Mouse (Mus musculus) gastrocnemius, postnatal 14 days (tissue): Measurements from ENCODE around the gene Tmem151a. TPM values are rescaled to one million over a fixed set of nuclear protein-coding genes. Genes with fewer than 3 reads are reported as not detected.
"Not testable (repeated sequence)": the region's sequence is repeated elsewhere in the genome, so short reads cannot be mapped to it uniquely, and the experiment has no call there.

Experiments
- DNase-seq: peaks from one replicate; pipeline ENCODE4 v3.0.0; 2021; ENCODE audit warnings: mixed read lengths
- intact Hi-C: fragments of 180-260 bp; cut with DNase I; formaldehyde crosslinking; loops from one replicate; pipeline ENCODE4 v1.15.1; 2025; ENCODE audit warnings: low total_unique reads
- total RNA-seq, 2 experiments: library from RNA; stranded (reverse); gene quantifications; 2 replicates each; pipeline ENCODE4 v1.2.3; 2021

Gene Tmem151a
- total RNA-seq, 2 experiments from 2014 or later, result 0.16 to 0.69 TPM

DNA sequence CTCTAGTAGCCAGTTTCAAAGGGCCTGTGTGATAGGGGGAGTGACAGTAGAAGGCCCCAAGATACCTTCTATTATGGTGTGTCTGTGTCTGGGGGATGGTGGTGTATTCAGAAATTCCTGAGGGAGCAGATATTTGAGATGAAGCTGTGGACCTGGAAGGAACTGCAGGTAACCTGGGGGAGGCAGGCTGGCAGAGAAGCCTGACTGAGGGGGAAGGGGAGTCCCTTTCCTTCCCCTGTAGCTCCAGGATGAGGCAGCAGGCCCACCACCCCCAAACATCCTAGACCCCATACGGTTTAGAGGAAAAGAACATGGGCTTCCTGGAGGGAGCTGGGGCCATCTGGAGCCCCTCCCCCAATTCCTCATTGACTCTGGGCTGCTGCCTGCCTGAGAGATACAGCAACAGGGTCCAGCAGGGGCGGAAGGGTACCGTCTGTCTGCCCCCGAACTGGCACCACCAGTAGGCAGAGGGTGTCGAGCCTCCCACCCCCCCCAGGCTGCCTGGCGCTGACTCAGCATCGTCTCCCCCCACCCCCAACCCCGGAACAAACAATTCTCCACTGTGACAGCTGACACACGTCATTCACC, 10.7 kb upstream of the Tmem151a start:
- intact Hi-C loops, result no loop called here
- DNase-seq, result no peak

DNA sequence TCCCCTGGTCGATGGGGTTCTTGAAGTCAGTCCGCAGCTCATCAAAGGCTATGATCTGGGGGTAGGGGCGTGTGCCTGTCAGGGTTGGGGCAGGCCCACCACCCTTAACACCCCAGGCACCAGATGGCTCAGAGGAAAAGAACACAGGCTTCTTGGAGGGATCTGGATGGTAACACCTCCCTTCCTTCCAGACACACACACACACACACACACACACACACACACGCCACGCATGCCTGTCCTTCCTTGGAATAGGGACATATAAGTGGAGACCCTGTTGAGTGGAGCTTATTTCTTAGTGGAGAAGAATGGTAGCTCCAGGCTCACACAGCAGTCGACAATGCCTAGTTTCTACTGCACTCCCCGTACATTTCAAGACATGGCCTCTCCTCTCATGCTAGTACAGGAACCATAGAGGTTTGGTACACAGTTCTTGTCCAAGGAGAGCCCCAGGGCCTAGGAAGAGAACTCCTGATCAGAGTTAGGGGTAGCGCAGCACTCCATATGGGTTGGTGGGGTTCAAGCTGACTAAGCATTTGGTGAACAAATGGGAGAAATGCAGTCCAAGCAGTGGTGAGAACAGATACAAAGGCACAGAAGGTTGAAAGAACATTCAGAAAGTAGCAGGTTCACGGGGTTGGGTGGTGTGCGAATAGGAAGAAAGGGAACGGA, 9.6 kb upstream of the Tmem151a start:
- intact Hi-C loops, result loop anchor here (5.0 kb wide), 1 partner anchor 42 kb away; no protein-coding TSS in a partner anchor
- no peak for DNase-seq

DNA sequence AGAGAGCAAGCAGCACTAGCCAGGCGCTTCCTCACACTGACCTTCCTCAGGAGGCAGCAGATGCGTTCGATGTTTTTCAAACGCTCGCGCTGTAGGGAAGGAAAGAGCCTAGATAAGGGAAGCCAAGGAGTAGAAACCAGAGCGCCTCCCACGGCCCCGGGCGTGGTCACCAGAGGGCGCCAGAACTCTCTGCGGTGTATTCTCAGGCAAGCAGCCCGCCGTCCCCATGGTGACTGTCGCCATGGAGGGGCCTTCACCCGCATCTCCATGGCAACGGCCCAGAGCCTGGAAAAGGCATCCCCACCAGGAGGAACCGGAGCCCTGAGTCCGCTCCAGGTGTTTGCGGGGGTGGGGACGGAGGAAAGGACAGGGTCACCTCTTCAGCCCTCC, 8.9 kb upstream of the Tmem151a start:
- intact Hi-C loops, result loop anchor here (5.0 kb wide), 1 partner anchor 43 kb away; no protein-coding TSS in a partner anchor
- peak; percentile 89 for DNase-seq

GRCm38 (mm10) chr19:5093481-5094242, 8.3 kb upstream of the Tmem151a start:
- intact Hi-C loops, result loop anchor here (5.0 kb wide), 1 partner anchor 44 kb away; no protein-coding TSS in a partner anchor
- DNase-seq, result no peak

- intact Hi-C loops, result loop anchor here (5.0 kb wide), 1 partner anchor 45 kb away; no protein-coding TSS in a partner anchor
- DNase-seq, result no peak
Measured at GRCm38 (mm10) chr19:5092083-5092482, 6.8 kb upstream of the Tmem151a start.

- intact Hi-C loops, result no loop called here
- no peak for DNase-seq
Measured at GRCm38 (mm10) chr19:5089324-5089723, 4.0 kb upstream of the Tmem151a start.

GRCm38 (mm10) chr19:5087884-5088728, 2.8 kb upstream of the Tmem151a start, which contains the start of gene Yif1a:
Gene Yif1a, plus strand, starts transcription at chr19:5088538.
- DNase-seq, result peak; percentile 93
- intact Hi-C loops, result no loop called here

GRCm38 (mm10) chr19:5086533-5086932, 1.2 kb upstream of the Tmem151a start:
- intact Hi-C loops, DNase-seq: not testable (repeated sequence)

- DNase-seq, result no peak
- intact Hi-C loops, result no loop called here
Measured at GRCm38 (mm10) chr19:5084834-5085144, 542 bp downstream of the Tmem151a start.

DNA sequence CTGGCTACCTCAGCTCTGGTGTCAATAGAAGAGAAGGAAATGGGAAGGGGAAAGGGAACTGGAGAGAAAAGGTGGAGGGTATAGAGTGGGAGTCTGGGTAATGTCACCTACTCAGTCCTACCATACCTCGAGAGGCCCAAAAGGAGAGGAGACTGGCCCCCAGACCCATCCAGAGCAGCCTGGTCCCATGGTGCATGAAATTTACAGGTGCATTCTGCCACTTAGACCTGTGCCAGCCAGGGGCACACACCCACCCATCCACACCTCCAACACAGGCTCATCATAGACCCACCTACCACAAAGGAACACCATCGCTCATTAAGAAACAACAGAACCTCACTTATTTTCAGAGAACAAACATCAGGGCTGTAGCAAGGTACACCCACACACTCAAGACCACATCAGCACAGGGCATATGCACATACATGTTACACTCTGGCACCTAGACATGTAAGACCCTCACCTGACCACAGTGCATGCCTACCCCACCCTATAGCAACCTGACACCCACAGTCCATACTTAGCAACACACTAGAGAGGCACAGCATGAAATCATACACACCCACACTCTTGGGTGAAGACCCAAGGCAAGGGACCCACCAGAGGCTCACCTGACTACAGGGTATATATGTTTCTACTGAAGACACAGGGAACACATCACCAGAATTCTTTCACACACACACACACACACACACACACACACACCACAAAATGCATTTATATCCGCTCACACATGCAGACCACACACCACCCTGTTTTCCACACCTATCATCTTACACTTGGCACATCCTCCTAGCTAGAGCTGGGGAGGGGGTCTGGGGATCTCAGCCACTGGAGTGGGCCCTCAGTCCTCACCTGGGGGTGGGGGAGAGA, 1.1 kb downstream of the Tmem151a start:
- no peak for DNase-seq
- intact Hi-C loops, result no loop called here

DNA sequence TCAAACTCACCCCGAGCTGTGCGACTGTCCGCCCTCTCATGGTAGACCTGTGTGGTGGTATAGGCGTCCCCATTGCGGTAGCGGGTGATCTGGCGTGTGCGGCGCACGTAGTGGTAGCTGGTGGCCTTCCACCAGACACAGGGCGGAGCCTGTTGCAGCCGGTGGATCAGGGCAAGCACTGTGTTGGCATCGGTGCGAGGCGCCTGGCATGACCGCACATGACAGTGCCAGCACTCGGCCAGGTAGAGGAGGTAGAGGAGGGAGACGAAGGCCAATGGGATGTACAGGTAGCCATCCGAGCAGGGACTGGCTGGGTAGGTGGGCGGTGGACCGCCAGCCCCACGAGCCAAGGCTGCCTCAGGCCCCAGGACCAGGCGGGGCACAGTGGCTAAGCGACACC, 2.7 kb downstream of the Tmem151a start:
- intact Hi-C loops, result no loop called here
- DNase-seq, result no peak

- intact Hi-C loops, result no loop called here
- no peak for DNase-seq
Measured at GRCm38 (mm10) chr19:5082005-5082404, 3.3 kb downstream of the Tmem151a start.

GRCm38 (mm10) chr19:5079279-5079678, 6.1 kb downstream of the Tmem151a start:
- intact Hi-C loops, result no loop called here

GRCm38 (mm10) chr19:5073518-5073917, 11.8 kb downstream of the Tmem151a start:
- intact Hi-C loops, result no loop called here
- no peak for DNase-seq

More at GRCm38 (mm10) chr19:5079279-5079678, 6.1 kb downstream of the Tmem151a start:
- DNase-seq, result no peak

DNA sequence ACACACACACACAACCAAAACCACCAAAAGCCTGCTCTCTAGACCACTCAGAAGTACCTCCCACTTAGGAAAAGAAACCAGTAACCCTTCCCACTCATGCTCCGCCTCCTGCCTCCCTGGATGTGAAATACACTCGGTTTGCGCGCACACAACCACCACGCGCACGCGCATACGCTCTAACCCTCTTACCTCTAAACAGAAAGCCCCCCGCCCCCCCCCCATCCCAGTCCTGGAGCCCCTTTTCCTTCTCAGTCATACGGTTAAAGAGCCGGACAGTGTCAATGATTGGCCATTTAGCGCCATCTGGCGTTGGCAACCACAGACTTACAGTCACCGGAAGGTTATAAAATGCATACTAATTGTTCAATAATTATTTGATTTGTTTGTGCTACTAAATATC, 12.3 kb downstream of the Tmem151a start:
- intact Hi-C loops, result no loop called here
- peak; percentile 50 for DNase-seq

DNA sequence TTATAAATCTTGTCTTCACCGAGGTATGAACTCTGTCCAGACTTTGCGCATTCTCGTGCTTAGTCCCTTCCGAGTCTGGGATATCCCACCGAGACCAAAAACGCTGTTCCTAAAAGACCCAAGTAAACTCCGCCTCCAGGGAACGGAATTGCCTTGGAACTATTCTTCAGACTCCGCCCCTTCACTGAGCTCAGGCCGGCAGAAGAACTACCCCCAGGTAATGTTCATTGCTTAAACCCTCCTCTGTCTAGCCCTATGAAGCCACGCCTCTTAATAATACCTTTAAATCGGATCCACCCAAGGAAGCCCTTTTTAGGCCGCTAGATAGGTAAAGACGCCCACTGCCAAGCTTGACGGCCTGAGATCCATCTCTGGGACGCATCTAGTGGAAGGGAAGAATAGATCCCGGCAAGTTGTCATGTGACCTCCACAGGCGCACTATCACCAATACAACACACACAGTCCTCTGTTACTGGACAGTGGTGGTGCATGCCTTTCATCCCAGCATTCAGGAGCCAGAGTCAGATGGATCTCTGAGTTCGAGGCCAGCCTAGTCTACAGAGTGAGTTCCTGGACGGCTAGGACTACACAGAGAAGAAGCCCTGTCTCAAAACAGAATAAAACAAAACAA, 12.8 kb downstream of the Tmem151a start:
- DNase-seq, result no peak
- intact Hi-C loops, result no loop called here

DNA sequence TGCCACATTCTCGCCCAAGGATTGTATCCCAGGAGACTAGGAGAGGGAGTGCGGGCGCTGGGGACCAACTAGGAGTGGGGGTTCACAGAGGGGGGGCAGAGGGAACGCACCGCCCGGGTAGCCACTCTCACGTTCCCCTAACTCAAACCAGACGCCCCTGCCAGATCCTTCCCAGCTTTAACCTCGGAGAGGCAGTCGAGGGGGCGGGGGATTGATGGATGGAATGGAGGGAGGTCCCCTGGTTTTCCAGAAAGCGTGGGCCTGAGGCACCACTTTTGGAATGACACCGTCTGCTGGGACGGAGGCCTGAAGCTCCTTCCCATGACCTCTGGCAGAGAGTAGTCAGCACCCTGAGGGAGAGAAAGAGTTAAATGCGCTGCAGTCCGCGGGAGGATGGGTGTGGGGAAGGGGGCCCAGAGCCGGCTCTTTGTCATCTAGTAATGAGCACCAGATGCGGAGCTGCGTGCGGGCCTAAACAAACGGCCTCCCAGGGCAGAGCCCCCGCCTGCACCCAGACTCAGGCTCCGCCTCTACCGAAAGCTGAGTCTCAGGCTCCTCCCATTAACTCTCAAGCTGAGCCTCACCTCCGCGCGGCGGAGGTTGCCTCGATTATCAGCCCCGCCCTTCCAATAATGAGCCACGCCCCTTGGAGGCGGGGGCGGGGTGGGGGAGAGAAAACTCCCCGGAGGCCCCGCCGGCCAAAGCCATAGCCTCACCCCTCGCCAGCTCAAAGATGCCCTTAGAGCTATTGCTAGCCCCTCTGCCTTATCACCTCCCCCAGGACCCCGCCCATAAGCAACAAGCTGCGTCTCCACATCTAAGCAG, 13.6 kb downstream of the Tmem151a start:
- intact Hi-C loops, result no loop called here
- DNase-seq, result peak; percentile 80
